Mouse (Mus musculus) testis, adult 2 months (tissue): ENCODE results near the gene Lyz2. TPM values are rescaled to one million over a fixed set of nuclear protein-coding genes. Genes with fewer than 3 reads are reported as not detected.
"Not testable (repeated sequence)": the region's sequence is repeated elsewhere in the genome, so short reads cannot be mapped to it uniquely, and the experiment has no call there.

ENCODE experiments used
- H3K27ac ChIP-seq: fragments of 200-500 bp; 2 replicates; pipeline ENCODE4 v1.5.1; 2012; ENCODE audit warnings: low read depth, low read length; ENCODE audit not compliant: control insufficient read depth, insufficient read depth
- H3K27me3 ChIP-seq: fragments of 200-500 bp; 2 replicates; pipeline ENCODE4 v1.6.1; 2012; ENCODE audit warnings: mild to moderate bottlenecking, low read length, moderate library complexity; ENCODE audit not compliant: control insufficient read depth, insufficient read depth
- H3K36me3 ChIP-seq: fragments of 200-500 bp; 2 replicates; pipeline ENCODE4 v1.6.1; 2012; ENCODE audit warnings: mild to moderate bottlenecking, low read length; ENCODE audit not compliant: control insufficient read depth, insufficient read depth
- H3K4me1 ChIP-seq: fragments of 200-500 bp; 2 replicates; pipeline ENCODE4 v1.6.1; 2012; ENCODE audit warnings: low read length; ENCODE audit not compliant: control insufficient read depth, insufficient read depth
- H3K4me3 ChIP-seq: fragments of 200-500 bp; 2 replicates; pipeline ENCODE4 v1.5.1; 2012; ENCODE audit warnings: low read depth, mild to moderate bottlenecking, low read length, moderate library complexity, mixed read lengths; ENCODE audit not compliant: control insufficient read depth
- CTCF ChIP-seq: fragments of 200-500 bp; IDR thresholded peaks from 2 replicates; pipeline ENCODE4 v1.5.1; 2012; ENCODE audit warnings: low read depth, mild to moderate bottlenecking, inconsistent platforms, low read length, moderate library complexity; ENCODE audit not compliant: control insufficient read depth, insufficient read depth, insufficient replicate concordance
- POLR2A ChIP-seq: fragments of 200-500 bp; IDR thresholded peaks from 2 replicates; pipeline ENCODE4 v1.6.1; 2012; ENCODE audit warnings: low read depth, mild to moderate bottlenecking, inconsistent platforms, low read length, moderate library complexity; ENCODE audit not compliant: control insufficient read depth
- polyA plus RNA-seq: library from polyadenylated mRNA; depleted of rRNA; stranded (reverse); fragments of >200 nt; gene quantifications from 2 replicates; pipeline ENCODE4 v1.2.3, GENCODE M21; 2012

Gene Lyz2
- polyA plus RNA-seq, 1 experiment = 12.7 TPM

DNA sequence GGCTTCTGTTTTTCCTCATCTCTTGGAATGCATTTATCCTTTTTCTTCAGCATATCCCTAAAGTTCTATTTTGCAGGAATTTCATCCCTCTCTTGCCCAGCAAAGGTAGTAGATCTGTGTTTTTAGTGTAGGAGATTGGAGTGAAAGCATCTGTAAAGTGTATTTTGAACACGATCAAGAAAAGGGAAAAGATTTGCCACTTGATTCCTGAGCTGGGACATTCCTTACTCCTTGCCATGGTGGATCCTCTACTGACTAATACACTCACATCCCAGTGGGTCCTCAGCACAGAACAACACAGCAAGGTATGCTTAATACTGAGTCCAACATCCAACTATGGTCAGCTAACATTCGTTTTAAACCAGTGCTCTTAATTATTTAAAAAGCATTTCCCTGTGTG, 430 bp upstream of the Lyz2 start:
- no peaks in the 10 kb centered on the region for H3K4me1 ChIP-seq
- no peak for TF ChIP-seq POLR2A
- no peak for TF ChIP-seq CTCF
- no peaks in the 10 kb centered on the region for H3K36me3 ChIP-seq
- no peak overlapping the region for H3K4me3 ChIP-seq
- H3K27me3 ChIP-seq = no peaks in the 10 kb centered on the region
- no peak overlapping the region for H3K27ac ChIP-seq

DNA sequence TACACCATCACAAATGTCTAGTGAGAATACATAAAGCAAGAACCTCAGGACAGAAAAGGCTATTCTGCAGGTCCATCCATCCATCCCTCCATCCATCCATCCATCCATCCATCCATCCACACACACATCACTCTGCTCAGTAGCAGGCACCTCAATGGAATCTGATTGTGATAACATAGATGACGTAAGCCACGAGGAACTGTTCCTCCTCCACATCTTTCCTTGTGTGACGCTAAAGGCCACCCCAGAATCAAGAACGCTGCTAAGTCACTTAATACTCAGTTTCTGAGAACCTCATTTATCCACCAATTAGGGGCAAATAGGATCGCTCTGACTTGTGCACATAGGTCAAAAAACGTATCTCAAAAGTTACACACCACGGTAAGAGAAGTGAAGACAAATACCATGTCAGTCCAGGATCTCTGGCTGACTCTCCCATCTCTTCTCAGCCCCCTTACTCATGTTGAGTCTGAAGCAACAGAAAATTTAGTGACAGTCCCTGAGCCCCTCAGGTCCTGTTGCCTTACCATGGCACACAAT, 670 bp downstream of the Lyz2 start:
- Histone ChIP-seq H3K4me3 (no peak overlapping the region), H3K36me3 (no peaks in the 10 kb centered on the region), H3K27ac (no peak overlapping the region), H3K4me1 (no peaks in the 10 kb centered on the region), H3K27me3 (no peaks in the 10 kb centered on the region)
- TF ChIP-seq POLR2A (no peak), CTCF (no peak)

DNA sequence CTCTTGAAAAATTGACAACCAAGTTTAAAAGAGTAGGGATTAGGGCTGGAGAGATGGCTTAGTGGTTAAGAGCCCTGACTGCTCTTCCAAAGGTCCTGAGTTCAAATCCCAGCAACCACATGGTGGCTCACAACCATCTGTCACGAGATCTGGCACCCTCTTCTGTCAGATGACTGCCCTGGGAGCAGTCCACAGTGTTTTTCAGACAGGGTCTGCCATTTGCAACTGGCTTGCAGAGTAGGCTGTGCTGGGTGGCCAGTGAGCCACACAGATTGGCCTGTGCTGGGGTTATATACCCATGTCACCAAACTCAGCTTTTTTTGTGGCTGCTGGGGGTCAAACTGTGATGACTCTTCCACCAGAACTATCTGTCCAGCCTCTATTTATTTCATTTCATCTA, 2.1 kb downstream of the Lyz2 start:
- peaks cover 3% of the 10 kb centered on the region for H3K4me1 ChIP-seq
- no peaks in the 10 kb centered on the region for H3K27me3 ChIP-seq
- H3K4me3 ChIP-seq = no peak overlapping the region
- no peak overlapping the region for H3K27ac ChIP-seq
- TF ChIP-seq POLR2A (no peak), CTCF (no peak)
- no peaks in the 10 kb centered on the region for H3K36me3 ChIP-seq

DNA sequence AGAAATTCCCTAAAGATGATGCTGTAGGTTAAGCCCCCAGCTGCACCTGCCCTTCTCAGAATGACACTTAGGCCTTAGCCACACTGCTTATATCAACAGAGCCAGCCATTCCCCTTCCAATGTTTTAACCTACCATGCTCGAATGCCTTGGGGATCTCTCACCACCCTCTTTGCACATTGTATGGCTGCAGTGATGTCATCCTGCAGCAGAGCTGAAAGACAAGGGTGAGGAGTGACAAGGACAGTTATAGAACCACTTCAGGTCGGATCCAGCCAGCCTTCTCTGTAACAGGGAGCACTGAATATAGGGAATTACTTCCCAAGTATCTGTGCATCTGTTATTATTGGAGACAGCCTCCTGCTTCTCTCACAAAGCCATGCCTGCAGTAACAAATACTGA, 3.6 kb downstream of the Lyz2 start:
- not testable (repeated sequence) for H3K27me3 ChIP-seq, H3K27ac ChIP-seq, H3K4me1 ChIP-seq, H3K4me3 ChIP-seq, H3K36me3 ChIP-seq

DNA sequence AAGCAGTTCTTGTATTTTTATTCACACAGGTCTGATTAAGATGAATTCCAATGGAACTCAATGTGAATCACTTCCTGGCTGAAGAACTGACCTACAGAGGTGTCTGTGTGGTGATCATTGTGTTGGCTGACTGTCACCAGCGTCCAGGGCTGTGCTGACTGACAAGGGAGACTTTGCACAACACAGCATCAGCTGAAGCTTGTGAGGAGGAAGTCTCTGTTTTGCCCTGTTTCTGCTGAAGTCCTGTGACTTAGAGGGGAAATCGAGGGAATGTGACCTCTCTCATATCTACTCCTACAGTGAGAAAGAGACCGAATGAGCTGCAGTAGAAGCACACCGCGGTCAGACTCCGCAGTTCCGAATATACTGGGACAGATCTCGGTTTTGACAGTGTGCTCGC, 4.3 kb downstream of the Lyz2 start:
- not testable (repeated sequence) for H3K4me3 ChIP-seq, H3K36me3 ChIP-seq, H3K4me1 ChIP-seq, H3K27ac ChIP-seq, H3K27me3 ChIP-seq

DNA sequence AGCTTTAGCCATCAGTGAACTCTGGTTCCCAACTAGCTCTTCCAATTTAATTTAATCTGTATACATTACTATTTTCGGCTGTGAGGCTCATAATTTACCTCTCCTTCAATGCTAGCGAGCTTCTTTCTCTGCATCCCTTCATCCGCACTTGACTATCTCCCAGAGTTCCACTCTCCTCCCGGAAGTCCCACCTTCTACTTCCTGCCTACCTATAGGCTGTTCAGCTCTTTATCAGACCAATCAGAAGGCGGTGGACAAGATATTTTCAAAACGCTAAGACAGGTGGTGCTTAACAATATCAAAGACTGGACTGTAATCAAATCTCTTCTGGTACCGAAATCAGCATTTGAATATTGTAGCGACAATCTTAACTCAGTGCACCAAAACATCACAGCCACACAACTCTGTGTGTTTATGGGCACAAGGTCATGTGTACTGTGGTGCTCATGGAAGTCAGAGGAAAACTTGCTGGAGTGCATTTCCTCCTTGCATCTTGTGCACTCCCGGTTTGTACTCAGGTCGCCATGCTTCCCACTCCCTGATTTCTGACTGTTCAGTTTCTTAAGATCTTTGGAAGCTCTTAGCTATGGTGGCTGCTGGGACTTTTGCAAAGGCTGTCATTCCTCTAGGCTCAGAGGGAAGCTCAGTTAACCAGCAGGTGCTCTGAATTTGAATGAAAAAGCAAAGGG, 6.3 kb downstream of the Lyz2 start:
- peaks cover 3% of the 10 kb centered on the region for H3K4me1 ChIP-seq
- TF ChIP-seq POLR2A (no peak), CTCF (no peak)
- no peak overlapping the region for H3K27ac ChIP-seq
- no peaks in the 10 kb centered on the region for H3K36me3 ChIP-seq
- no peaks in the 10 kb centered on the region for H3K27me3 ChIP-seq
- peak overlapping the region; percentile 72 for H3K4me3 ChIP-seq

DNA sequence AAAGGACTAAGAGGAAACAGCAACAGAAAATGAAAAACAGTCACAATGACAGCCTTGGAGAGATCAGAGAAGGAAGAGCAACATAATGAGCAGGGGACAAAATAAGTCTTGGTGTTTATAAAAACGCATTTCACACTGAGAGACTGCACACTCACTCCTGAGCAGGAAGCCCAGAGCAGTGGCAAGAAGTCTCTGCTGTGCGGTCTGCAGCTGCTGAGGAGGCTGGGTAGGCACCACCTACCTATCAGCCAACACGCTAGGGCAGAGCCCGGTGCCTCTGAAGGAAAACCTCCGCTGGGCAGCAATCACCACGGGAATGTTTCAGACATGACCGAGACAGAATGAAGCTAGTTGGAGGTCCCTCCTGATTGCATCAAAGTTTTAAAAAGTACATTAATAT, 7.5 kb downstream of the Lyz2 start:
- H3K4me1 ChIP-seq, H3K36me3 ChIP-seq, H3K4me3 ChIP-seq, H3K27me3 ChIP-seq, H3K27ac ChIP-seq: not testable (repeated sequence)

DNA sequence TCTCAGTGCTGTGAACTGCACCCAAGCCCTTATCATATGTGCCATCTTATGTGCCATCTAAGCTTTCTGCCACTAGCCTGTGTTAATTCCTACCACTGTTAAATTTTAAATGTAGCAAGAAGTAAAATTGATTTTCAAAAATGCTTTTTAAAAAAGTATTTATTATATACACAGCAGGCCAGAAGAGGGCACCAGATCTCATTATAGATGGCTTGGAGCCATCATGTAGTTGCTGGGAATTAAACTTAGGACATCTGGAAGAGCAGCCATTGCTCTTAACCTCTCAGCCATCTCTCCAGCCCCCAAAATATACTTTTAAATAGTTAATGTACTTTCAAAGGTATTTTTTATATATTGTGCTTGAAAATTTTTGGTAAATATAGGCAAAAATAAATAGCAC, 10.1 kb downstream of the Lyz2 start:
- Histone ChIP-seq H3K4me3 (no peak overlapping the region), H3K27me3 (no peaks in the 10 kb centered on the region), H3K4me1 (peaks cover 3% of the 10 kb centered on the region), H3K36me3 (no peaks in the 10 kb centered on the region), H3K27ac (no peak overlapping the region)
- no peak for TF ChIP-seq CTCF
- no peak for TF ChIP-seq POLR2A
